Mouse (Mus musculus) liver, postnatal 0 days (tissue): ENCODE measurements at regions not wholly inside any gene's neighbourhood (a gene's known extent, or its start where the extent isn't known, plus 50 kb on each side); places are given as distances from the start of the nearest gene placed in this dataset.

Source experiments
- ATAC-seq: fragments of 200-750 bp; cut with Nextera tagmentation; 2 replicates; pipeline ENCODE4 v1.8.0; 2017; ENCODE audit warnings: mild to moderate bottlenecking, moderate library complexity
- DNase-seq: peaks from one replicate; pipeline ENCODE4 v3.0.0-alpha.2; 2016
- H3K27ac ChIP-seq: fragments of 300-500 bp; sonication (generic); 2 replicates; pipeline ENCODE4 v1.5.1; 2014; ENCODE audit warnings: antibody characterized with exemption, moderate library complexity, mild to moderate bottlenecking, low read depth
- H3K27me3 ChIP-seq: fragments of 300-500 bp; sonication (generic); 2 replicates; pipeline ENCODE4 v1.6.1; 2014; ENCODE audit warnings: low read length, control low read depth, mixed read lengths; ENCODE audit not compliant: insufficient read depth
- H3K36me3 ChIP-seq: fragments of 300-500 bp; sonication (generic); replicated peaks from 2 replicates; pipeline ENCODE4 v1.6.1; 2014; ENCODE audit warnings: mild to moderate bottlenecking, control low read depth, low read length, moderate library complexity, mixed read lengths; ENCODE audit not compliant: insufficient read depth
- H3K4me1 ChIP-seq: fragments of 300-500 bp; sonication (generic); 2 replicates; pipeline ENCODE4 v1.6.1; 2014; ENCODE audit warnings: antibody characterized with exemption, mild to moderate bottlenecking, control low read depth; ENCODE audit not compliant: insufficient read depth
- H3K4me2 ChIP-seq: fragments of 300-500 bp; sonication (generic); 2 replicates; pipeline ENCODE4 v1.6.1; 2014; ENCODE audit warnings: low read depth, mild to moderate bottlenecking, low read length, moderate library complexity, mixed read lengths
- H3K4me3 ChIP-seq: fragments of 300-500 bp; sonication (generic); 2 replicates; pipeline ENCODE4 v1.5.1; 2014; ENCODE audit warnings: low read depth, low read length
- H3K9ac ChIP-seq: fragments of 300-500 bp; sonication (generic); replicated peaks from 2 replicates; pipeline ENCODE4 v1.6.1; 2014; ENCODE audit warnings: mild to moderate bottlenecking, moderate library complexity
- H3K9me3 ChIP-seq: fragments of 300-500 bp; sonication (generic); 2 replicates; pipeline ENCODE4 v1.6.1; 2016; ENCODE audit warnings: mild to moderate bottlenecking, control low read depth, low read length, mixed read lengths
- CTCF ChIP-seq: sonication (generic); IDR thresholded peaks from 2 replicates; pipeline ENCODE4 v1.5.1; 2016; ENCODE audit warnings: antibody characterized with exemption, low read depth
- EP300 ChIP-seq: IDR thresholded peaks from 2 replicates; pipeline ENCODE4 v1.6.1; 2016; ENCODE audit warnings: antibody characterized with exemption, low read depth, mild to moderate bottlenecking
- WGBS: fragments of 180-500 bp; shearing (Covaris S2); extraction: QIAGEN DNeasy Blood & Tissue Kit; methylation state at CpG from one replicate; pipeline ENCODE4 v1.1.7; 2014; ENCODE audit not compliant: insufficient replicate concordance; 5-methylcytosine and 5-hydroxymethylcytosine counted together

GRCm38 (mm10) chr12:50712615-50713014 is 63.7 kb upstream of the Prkd1 start:
- Histone ChIP-seq H3K9me3 (no peaks in the 10 kb centered on the region), H3K9ac (no peak overlapping the region), H3K27me3 (no peaks in the 10 kb centered on the region), H3K27ac (no peak overlapping the region), H3K4me2 (no peak overlapping the region), H3K36me3 (no peaks in the 10 kb centered on the region), H3K4me1 (no peaks in the 10 kb centered on the region), H3K4me3 (no peak overlapping the region)
- DNase-seq (no peak), ATAC-seq (no peak)
- 71% methylated on average over 5 of the region's 5 CpGs for WGBS
- no peak for TF ChIP-seq CTCF
- no peak for TF ChIP-seq EP300

GRCm38 (mm10) chr12:50709000-50709788 is 60.3 kb upstream of the Prkd1 start:
- TF ChIP-seq EP300 (no peak), CTCF (no peak)
- Histone ChIP-seq H3K36me3 (no peaks in the 10 kb centered on the region), H3K9ac (no peak overlapping the region), H3K4me2 (no peak overlapping the region), H3K27ac (no peak overlapping the region), H3K4me1 (no peaks in the 10 kb centered on the region), H3K4me3 (no peak overlapping the region), H3K27me3 (no peaks in the 10 kb centered on the region), H3K9me3 (no peaks in the 10 kb centered on the region)
- no peak for ATAC-seq
- WGBS, result 68% methylated on average over 6 of the region's 6 CpGs
- DNase-seq, result no peak

- H3K4me1 ChIP-seq, result no peaks in the 10 kb centered on the region
- no peak for DNase-seq
Observed at GRCm38 (mm10) chr12:50698613-50699442, 49.9 kb upstream of the Prkd1 start.

More at GRCm38 (mm10) chr12:50698613-50699442, 49.9 kb upstream of the Prkd1 start:
- no peak overlapping the region for H3K4me3 ChIP-seq
- H3K9ac ChIP-seq, result no peak overlapping the region
- H3K27ac ChIP-seq, result no peak overlapping the region
- no peak overlapping the region for H3K4me2 ChIP-seq
- no peaks in the 10 kb centered on the region for H3K9me3 ChIP-seq
- no peak for TF ChIP-seq EP300
- no peak for TF ChIP-seq CTCF
- H3K27me3 ChIP-seq, result no peaks in the 10 kb centered on the region
- no peaks in the 10 kb centered on the region for H3K36me3 ChIP-seq
- WGBS, result 61% methylated on average over 5 of the region's 5 CpGs
- no peak for ATAC-seq
